Mouse (Mus musculus): Measurements from ENCODE around the gene Elf2.

The Elf2 gene

DNA sequence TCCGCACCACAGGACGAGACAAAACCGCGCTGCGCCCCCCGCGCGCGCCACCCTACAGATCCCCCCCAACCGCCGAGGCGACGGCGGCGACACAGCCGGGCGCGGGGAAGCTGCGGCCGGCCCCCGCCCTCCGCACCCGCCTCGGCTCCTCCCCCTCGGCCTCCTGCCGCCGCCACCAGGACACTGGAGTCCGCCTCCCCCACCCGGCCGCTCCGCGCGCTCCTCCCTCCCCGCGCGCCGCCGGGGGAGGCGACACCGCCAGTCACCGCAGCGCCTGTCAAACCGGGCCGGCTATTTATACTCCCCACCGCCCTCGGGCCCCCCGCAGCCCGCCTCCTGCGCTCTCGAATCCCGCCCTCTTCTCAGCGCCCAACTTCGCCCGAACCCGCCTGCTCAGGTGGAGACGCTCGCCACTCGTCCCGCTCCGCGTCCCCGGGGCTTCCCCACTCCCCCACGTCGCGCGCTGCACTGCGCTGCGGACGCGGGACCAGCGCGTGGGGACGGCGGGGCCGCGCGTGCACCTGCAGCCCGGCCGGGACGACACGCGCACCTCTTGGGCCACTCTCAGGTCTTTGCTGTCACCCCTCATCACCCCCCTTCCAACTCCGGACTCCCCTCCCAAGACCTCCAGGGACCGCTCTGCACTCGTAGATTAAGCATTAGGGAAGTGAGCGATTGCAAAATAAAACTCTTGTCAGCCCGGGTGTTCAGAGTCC lies at the start of gene Elf2:
Gene Elf2 (minus strand): TSS at position 112 of the 716 bp plus-strand sequence.
- peak; percentile 92 for DNase-seq (ENCODE audit: low spot score)

GRCm38 (mm10) chr3:51388904-51389303 lies 48.4 kb upstream of the Elf2 start:
- peak; percentile 73 for DNase-seq (ENCODE audit: low spot score)

DNA sequence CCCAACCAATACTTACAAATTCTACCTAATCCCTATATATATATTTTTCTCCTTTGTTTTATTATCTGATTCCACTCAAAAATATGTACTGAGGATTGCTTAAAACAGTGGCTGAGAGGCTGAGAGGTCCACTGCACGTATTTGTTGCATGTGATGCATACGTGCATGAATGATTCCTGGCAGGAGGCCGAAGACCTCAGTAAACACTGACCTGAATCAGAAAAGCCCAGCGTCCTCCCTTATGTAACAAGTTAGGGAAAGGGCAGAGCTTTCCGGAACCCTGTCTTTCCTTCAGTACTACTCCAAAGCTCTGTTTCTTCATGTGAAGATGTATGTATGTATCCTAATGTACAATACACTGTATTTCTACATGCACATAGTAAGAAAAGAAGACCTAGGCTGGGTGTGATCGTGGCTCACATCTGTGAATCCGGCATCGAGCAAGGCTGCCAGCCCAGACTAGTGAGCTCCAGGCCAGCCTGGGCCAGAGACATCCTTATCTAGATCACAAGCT lies 47.5 kb upstream of the Elf2 start:
- no peak for DNase-seq (ENCODE audit: low spot score)

DNA sequence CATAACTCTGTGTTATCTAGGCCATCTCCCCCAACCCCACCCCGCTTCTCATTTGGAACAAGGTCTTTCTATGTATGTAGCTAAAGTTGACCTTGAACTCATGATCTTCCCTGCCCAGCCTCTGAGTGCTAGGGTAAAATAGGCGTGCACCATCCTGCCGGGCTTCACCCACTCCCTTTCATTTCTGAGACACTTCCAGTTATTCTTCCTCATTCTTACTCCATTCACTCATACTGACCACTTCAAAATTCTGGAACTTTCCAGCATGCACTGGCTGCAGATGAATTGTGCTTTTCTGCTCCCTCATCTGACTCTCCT lies 46.6 kb upstream of the Elf2 start:
- DNase-seq (ENCODE audit: low spot score): no peak

- DNase-seq (ENCODE audit: low spot score): no peak
Measured at GRCm38 (mm10) chr3:51386441-51387133, 46.1 kb upstream of the Elf2 start.

DNA sequence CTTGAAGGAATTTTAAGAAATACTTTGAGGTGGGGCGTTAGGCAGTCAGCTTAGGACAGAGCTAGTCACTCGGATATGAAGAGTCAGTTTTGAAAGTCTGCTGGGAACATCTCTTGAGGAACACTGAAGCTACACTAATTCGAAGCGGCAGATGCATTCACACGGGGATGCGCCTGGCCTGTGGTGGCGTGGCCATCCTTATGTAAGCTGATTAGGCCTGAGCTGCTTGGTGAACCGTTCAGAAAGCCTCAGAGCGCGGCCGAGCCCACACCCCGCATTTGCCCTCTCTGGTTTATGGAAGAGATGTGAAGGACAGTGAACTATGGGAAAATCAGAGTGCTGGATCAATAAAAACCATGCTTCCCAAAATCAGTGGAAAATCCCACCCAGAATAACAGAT lies 42.9 kb upstream of the Elf2 start:
- DNase-seq (ENCODE audit: low spot score): no peak

- no peak for DNase-seq (ENCODE audit: low spot score)
Measured at GRCm38 (mm10) chr3:51380660-51381014, 40.2 kb upstream of the Elf2 start.

DNA sequence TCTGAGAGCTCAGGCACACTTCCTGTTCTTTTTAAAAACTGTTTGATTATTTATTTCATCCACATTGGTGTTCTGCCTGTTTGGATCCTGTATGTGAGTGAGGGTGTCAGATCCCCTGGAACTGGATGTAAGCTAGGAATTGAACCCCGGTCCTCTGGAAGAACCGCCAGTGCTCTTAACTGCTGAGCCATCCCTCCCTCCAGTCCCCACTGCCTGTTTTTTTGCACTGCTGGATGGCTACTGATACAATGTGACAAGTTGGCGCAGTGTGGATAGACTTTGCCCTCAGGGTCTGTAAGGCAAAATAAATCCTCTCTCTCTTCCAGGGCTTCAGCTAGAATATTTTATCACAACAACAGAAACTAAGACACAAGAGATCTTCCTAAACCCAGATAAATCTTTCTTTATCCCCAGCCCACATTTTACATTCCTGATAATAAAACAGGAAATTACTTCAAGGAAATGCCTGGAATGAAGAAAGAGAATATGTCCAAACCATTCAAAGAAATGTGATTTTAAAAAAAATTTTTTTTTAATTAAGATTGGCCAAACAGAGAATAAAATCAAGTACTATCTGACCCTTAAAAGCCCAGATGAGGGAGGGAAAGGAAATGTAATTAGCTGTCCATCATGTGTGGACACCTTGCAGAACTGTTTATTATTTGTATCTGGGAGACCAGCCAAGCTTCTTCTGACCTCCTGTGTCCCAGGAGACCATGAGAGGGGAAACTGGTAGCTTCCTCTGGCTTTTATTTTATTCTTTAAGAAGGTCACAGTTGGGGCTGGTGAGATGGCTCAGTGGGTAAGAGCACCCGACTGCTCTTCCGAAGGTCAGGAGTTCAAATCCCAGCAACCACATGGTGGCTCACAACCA lies 39.6 kb upstream of the Elf2 start:
- DNase-seq (ENCODE audit: low spot score): no peak

DNA sequence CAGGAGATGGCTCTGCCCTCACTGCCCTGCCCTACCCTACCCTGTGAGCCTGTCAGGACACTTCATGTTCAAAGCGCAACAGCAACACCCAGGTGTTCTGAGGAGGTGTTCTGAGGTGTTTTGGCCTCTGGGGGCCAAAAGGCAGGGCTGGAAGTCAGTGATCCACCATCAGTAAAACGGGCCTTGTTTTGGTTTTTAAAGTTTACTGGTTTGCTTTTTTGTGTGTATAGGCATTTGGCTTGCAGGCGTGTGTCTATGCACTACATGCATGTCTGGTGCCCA lies 38.1 kb upstream of the Elf2 start:
- DNase-seq (ENCODE audit: low spot score): no peak

- peak; percentile 63 for DNase-seq (ENCODE audit: low spot score)
Measured at GRCm38 (mm10) chr3:51377878-51378664, 37.6 kb upstream of the Elf2 start.

GRCm38 (mm10) chr3:51375307-51376265 lies 35.1 kb upstream of the Elf2 start:
- DNase-seq (ENCODE audit: low spot score): peak; percentile 73

DNA sequence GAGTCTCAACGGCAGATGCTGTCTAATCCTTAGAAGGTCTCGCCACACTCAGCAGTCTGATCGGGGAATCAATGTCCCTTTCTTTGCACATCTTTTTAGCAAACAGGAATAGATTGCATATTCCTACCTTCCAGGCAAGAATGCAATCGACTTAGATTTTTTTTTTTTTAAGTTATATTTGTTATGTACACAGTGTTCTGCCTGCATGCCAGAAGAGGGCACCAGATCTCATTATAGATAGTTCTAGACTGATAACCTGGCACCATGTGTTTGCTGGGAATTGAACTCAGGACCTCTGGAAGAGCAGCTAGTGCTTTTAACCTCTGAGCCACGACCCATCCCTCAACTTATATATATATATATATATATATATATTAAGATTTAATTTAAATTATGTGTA lies 33.1 kb upstream of the Elf2 start:
- DNase-seq (ENCODE audit: low spot score): no peak

DNA sequence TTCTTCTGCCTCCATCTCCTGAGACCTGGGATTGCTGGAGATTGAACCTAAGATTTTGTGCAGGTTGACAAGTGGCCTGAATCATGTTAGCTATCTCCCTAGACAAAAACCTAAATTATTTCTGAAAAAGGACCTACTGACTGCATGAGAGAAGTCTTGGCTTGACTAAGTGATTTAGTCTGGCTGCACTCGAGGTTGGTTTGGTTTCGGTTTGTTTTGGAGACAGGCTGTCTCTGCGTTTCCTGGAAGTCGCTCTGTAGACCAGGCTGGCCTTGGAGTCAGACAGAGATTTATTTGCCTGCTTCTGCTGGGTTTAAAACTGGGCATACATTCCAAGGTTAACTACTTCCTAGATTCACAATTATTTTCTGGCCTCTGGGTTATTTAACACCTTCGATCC lies 32.4 kb upstream of the Elf2 start:
- DNase-seq (ENCODE audit: low spot score): no peak

DNA sequence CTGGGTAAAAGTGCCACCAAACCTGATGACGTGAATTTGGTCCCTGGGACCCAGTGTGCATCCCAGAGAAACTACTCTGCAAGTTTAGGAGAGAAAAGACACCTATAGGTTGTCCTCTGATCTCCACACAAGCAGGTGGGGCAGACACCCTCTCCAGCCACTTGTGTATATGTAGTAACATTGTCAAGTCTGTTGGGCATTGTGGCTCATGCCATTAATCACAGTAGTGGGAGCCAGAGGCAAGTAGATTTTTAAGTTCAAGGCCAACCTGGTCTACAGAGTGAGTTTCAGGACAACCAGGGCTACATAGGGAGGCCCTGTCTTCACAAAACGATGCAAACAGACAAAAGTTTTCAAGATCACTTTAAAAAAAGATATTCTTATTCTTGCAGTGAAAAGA lies 31.4 kb upstream of the Elf2 start:
- no peak for DNase-seq (ENCODE audit: low spot score)

DNA sequence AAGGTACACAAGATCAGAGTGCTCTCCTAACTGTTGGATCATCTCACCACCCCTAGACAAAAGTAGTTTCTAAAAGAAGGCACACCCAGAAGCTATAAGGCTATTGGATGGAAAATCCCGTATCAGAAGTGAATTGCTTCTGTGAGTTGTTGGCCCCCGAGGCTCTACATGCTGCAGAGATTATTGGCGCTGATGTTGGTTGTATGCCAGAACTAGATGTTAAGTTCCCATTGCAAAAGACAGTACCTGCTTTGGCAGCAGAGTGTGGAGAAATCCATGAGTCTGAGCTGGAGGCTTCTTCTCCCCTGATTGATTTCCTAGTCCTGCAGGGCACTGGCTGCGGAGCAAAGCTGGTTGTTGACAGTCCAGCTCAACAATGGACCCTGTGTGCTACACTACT lies 27.5 kb upstream of the Elf2 start:
- no peak for DNase-seq (ENCODE audit: low spot score)

DNA sequence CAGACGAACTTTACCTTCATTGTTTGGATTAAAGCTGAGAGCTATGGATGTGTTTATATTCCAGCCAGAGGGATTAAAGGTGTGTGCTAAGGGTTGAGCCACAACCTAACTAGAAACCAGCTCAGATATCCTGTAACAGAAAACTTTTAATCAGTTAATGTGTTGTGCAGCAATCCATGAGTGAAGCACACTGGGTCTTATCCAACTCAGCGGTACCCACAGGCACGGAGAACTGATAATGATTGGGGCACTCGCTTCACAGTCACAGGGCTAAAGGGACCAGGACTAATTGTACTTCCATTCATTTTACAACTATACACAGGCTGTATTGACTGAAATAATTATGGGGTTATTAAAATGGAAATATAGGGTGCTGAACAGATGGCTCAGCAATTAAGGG lies 26.5 kb upstream of the Elf2 start:
- DNase-seq (ENCODE audit: low spot score): no peak

- DNase-seq (ENCODE audit: low spot score): no peak
Measured at GRCm38 (mm10) chr3:51365517-51365882, 25.0 kb upstream of the Elf2 start.

GRCm38 (mm10) chr3:51364703-51365516 lies 24.4 kb upstream of the Elf2 start:
- DNase-seq (ENCODE audit: low spot score): peak; percentile 90

DNA sequence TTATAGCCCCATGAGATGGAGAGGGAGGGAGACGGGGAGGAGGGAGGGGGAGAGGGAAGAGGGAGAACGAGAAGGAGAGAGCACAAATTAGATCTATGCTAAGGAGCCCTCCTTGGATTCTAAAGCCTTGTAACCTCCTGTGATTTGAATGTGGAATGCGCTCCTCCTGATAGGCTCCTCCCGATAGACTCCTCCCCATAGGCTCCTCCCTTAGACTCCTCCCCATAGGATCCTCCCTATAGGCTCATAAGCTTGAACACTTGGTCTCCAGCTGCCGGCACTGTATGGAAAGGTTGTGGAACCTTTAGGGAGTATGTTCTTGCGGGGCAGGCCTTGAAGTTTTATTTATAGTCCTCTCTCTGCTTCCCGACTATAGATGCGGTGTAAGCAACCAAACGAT lies 20.6 kb upstream of the Elf2 start:
- DNase-seq (ENCODE audit: low spot score): no peak

DNA sequence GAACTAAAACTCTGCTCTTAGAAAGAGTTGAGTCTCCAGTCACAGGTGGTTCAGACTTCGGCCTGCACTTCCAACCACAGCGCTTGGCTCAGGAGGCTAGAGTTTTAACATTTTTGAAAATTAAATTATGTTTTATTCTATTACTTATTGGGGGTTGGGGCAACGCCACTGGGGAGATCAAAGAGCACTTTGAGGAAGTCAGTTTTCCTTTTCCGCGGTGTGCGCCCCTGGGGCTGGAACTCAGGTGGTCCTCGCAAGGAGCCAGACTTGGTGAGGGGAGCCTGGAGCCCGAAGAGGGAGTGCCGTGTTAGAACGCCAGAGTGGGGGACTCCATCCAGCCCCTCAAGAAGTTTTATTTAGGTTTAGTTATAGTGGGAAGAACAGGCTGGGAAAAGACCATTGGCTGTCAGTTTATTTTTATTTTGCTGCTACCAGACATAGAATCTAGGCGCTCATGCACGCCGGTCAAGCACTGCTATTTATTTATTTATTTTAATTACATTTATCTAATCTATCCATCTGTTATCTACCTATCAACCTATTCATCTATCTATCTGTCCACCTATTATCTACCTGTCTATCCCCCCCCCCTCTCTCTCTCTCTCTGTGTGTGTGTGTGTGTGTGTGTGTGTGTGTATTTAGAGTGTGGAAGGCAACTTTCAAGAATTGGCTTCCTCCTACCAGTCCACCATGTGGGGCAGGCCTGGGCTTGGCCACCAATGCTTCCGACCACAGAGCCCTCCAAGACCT lies 19.3 kb upstream of the Elf2 start:
- DNase-seq (ENCODE audit: low spot score): no peak
